Mouse (Mus musculus) heart, embryonic 10.5 days (tissue): ENCODE measurements around the gene Tas2r125. TPM values are rescaled to one million over a fixed set of nuclear protein-coding genes. Genes with fewer than 3 reads are reported as not detected.
"Not testable (repeated sequence)": the region's sequence is repeated elsewhere in the genome, so short reads cannot be mapped to it uniquely, and the experiment has no call there.

ENCODE experiments used
- DNase-seq: peaks from one replicate; pipeline ENCODE4 v3.0.0-alpha.2; 2017; ENCODE audit warnings: low spot score
- H3K27ac ChIP-seq: fragments of 300-500 bp; sonication (generic); 2 replicates; pipeline ENCODE4 v1.5.1; 2016; ENCODE audit warnings: mild to moderate bottlenecking
- H3K27me3 ChIP-seq: fragments of 300-500 bp; sonication (generic); 2 replicates; pipeline ENCODE4 v1.6.1; 2016; ENCODE audit warnings: mild to moderate bottlenecking; ENCODE audit not compliant: poor library complexity, insufficient read depth, severe bottlenecking
- H3K36me3 ChIP-seq: fragments of 300-500 bp; sonication (generic); 2 replicates; pipeline ENCODE4 v1.6.1; 2016; ENCODE audit warnings: mild to moderate bottlenecking, moderate library complexity
- H3K4me1 ChIP-seq: fragments of 300-500 bp; sonication (generic); 2 replicates; pipeline ENCODE4 v1.6.1; 2016; ENCODE audit warnings: mild to moderate bottlenecking
- H3K4me3 ChIP-seq: fragments of 300-500 bp; sonication (generic); 2 replicates; pipeline ENCODE4 v1.5.1; 2016; ENCODE audit warnings: mild to moderate bottlenecking, moderate library complexity
- H3K9me3 ChIP-seq: fragments of 300-500 bp; sonication (generic); 2 replicates; pipeline ENCODE4 v1.6.1; 2016; ENCODE audit warnings: mild to moderate bottlenecking, moderate library complexity
- WGBS: fragments of 180-500 bp; shearing (Covaris S2); methylation state at CpG from one replicate; pipeline ENCODE4 v1.1.7; 2016; 5-methylcytosine and 5-hydroxymethylcytosine counted together
- polyA plus RNA-seq: library from polyadenylated mRNA; unstranded; fragments of >200 nt; fragmentation: Nextera tagmentation; extraction: Ambion mirVana; gene quantifications from 2 replicates; pipeline ENCODE4 v1.2.1, GENCODE M21; 2016

Gene Tas2r125
- polyA plus RNA-seq = not detected in 2 replicates

- Histone ChIP-seq H3K4me3 (no peak within 1 kb of the TSS), H3K27me3 (no peaks in the 10 kb centered on the region), H3K4me1 (no peaks in the 10 kb centered on the region), H3K27ac (no peak within 1 kb of the TSS), H3K36me3 (no peaks in the 10 kb centered on the region), H3K9me3 (no peaks in the 10 kb centered on the region)
- no peak for DNase-seq
- 81% methylated on average over 3 of the region's 3 CpGs for WGBS
Observed at GRCm38 (mm10) chr6:132909351-132909750, at the start of gene Tas2r125. Gene Tas2r125 (plus strand): TSS chr6:132909651.

- no peak within 1 kb of the TSS for H3K27ac ChIP-seq
- no peaks in the 10 kb centered on the region for H3K27me3 ChIP-seq
- no peaks in the 10 kb centered on the region for H3K9me3 ChIP-seq
- no peaks in the 10 kb centered on the region for H3K4me1 ChIP-seq
- H3K36me3 ChIP-seq = no peaks in the 10 kb centered on the region
- no peak for DNase-seq
- H3K4me3 ChIP-seq = no peak within 1 kb of the TSS
Observed at GRCm38 (mm10) chr6:132867708-132868107, 41.7 kb upstream of the Tas2r125 start, which contains the start of gene Tas2r110. Gene Tas2r110 (plus strand): TSS chr6:132868008.

- Histone ChIP-seq H3K4me1 (no peaks in the 10 kb centered on the region), H3K36me3 (no peaks in the 10 kb centered on the region), H3K4me3 (no peak within 1 kb of the TSS), H3K27ac (no peak within 1 kb of the TSS), H3K9me3 (no peaks in the 10 kb centered on the region), H3K27me3 (no peaks in the 10 kb centered on the region)
- WGBS = 76% methylated on average over 1 of the region's 1 CpGs
- no peak for DNase-seq
Observed at GRCm38 (mm10) chr6:132892711-132893110, 16.7 kb upstream of the Tas2r125 start, which contains the start of gene Tas2r113. Gene Tas2r113 (plus strand): TSS chr6:132893011.

GRCm38 (mm10) chr6:132941376-132941775 is 31.9 kb downstream of the Tas2r125 start:
- not testable (repeated sequence) for DNase-seq, H3K36me3 ChIP-seq, H3K4me3 ChIP-seq, H3K27me3 ChIP-seq, H3K4me1 ChIP-seq, H3K9me3 ChIP-seq, H3K27ac ChIP-seq

GRCm38 (mm10) chr6:132950802-132951201 is 41.4 kb downstream of the Tas2r125 start, which contains the start of gene Tas2r129:
Gene Tas2r129 (plus strand): TSS chr6:132951102.
- no peaks in the 10 kb centered on the region for H3K36me3 ChIP-seq
- H3K4me1 ChIP-seq = no peaks in the 10 kb centered on the region
- no peaks in the 10 kb centered on the region for H3K9me3 ChIP-seq
- WGBS = 80% methylated on average over 2 of the region's 2 CpGs
- H3K27ac ChIP-seq = no peak within 1 kb of the TSS
- no peak for DNase-seq
- no peaks in the 10 kb centered on the region for H3K27me3 ChIP-seq
- H3K4me3 ChIP-seq = no peak within 1 kb of the TSS

GRCm38 (mm10) chr6:132957819-132958218 is 48.4 kb downstream of the Tas2r125 start, which contains the start of gene Tas2r131:
Gene Tas2r131 (minus strand): TSS chr6:132957919.
- no peak for DNase-seq
- no peaks in the 10 kb centered on the region for H3K27me3 ChIP-seq
- no peaks in the 10 kb centered on the region for H3K36me3 ChIP-seq
- no peaks in the 10 kb centered on the region for H3K9me3 ChIP-seq
- H3K4me1 ChIP-seq = no peaks in the 10 kb centered on the region
- no peak within 1 kb of the TSS for H3K4me3 ChIP-seq
- no peak within 1 kb of the TSS for H3K27ac ChIP-seq
- 63% methylated on average over 1 of the region's 1 CpGs for WGBS

Other genes with a start within 250 kb of the Tas2r125 start
- gene Tas2r121, start 208.6 kb upstream of the Tas2r125 start, polyA plus RNA-seq = not detected in 2 replicates
- gene Tas2r122, start 197.7 kb upstream of the Tas2r125 start, polyA plus RNA-seq = not detected in 2 replicates
- gene Tas2r115, start 171.6 kb upstream of the Tas2r125 start, polyA plus RNA-seq = not detected in 2 replicates
- not detected in 2 replicates for gene Tas2r124, start 154.9 kb upstream of the Tas2r125 start, polyA plus RNA-seq
- gene Tas2r102, start 147.5 kb upstream of the Tas2r125 start, polyA plus RNA-seq = not detected in 2 replicates
- not detected in 2 replicates for gene Tas2r136, start 131.5 kb upstream of the Tas2r125 start, polyA plus RNA-seq
- not detected in 2 replicates for gene Tas2r117, start 106.8 kb upstream of the Tas2r125 start, polyA plus RNA-seq
- gene Tas2r123, start 62.5 kb upstream of the Tas2r125 start, polyA plus RNA-seq = not detected in 2 replicates
- not detected in 2 replicates for gene Tas2r116, start 54.2 kb upstream of the Tas2r125 start, polyA plus RNA-seq
- gene Tas2r110, start 41.6 kb upstream of the Tas2r125 start, polyA plus RNA-seq = not detected in 2 replicates
- not detected in 2 replicates for gene Tas2r113, start 16.6 kb upstream of the Tas2r125 start, polyA plus RNA-seq
- not detected in 2 replicates for gene Tas2r129, start 41.5 kb downstream of the Tas2r125 start, polyA plus RNA-seq
- gene Tas2r131, start 48.3 kb downstream of the Tas2r125 start, polyA plus RNA-seq = not detected in 2 replicates
- not detected in 2 replicates for gene Tas2r109, start 71.3 kb downstream of the Tas2r125 start, polyA plus RNA-seq
- not detected in 2 replicates for gene Tas2r103, start 127.5 kb downstream of the Tas2r125 start, polyA plus RNA-seq
- not detected in 2 replicates for gene Tas2r140, start 146.2 kb downstream of the Tas2r125 start, polyA plus RNA-seq
- gene Smim10l1, start 195.3 kb downstream of the Tas2r125 start, polyA plus RNA-seq = 48.1 and 60.1 TPM in 2 replicates